Mouse (Mus musculus) liver, adult 2 months (tissue): Measurements from ENCODE around the gene Prmt3. TPM values are rescaled to one million over a fixed set of nuclear protein-coding genes. Genes with fewer than 3 reads are reported as not detected.

Experiments used
- DNase-seq: peaks from one replicate; pipeline ENCODE4 v3.0.0-alpha.2; 2011; ENCODE audit warnings: low read depth, low spot score; ENCODE audit errors: extremely low read depth
- H3K27ac ChIP-seq: fragments of 200-500 bp; replicated peaks from 2 replicates; pipeline ENCODE4 v1.5.1; 2012; ENCODE audit warnings: low read depth, mild to moderate bottlenecking, control low read depth, inconsistent platforms, low read length; ENCODE audit not compliant: insufficient read depth
- H3K27me3 ChIP-seq: fragments of 200-500 bp; 2 replicates; pipeline ENCODE4 v1.6.1; 2012; ENCODE audit warnings: mild to moderate bottlenecking, moderate library complexity, low read length, inconsistent platforms; ENCODE audit not compliant: control insufficient read depth, insufficient read depth
- H3K36me3 ChIP-seq: fragments of 200-500 bp; 2 replicates; pipeline ENCODE4 v1.6.1; 2012; ENCODE audit warnings: low read length, inconsistent platforms; ENCODE audit not compliant: control insufficient read depth, insufficient read depth
- H3K4me1 ChIP-seq: fragments of 200-500 bp; 2 replicates; pipeline ENCODE4 v1.6.1; 2011; ENCODE audit warnings: low read length; ENCODE audit not compliant: control insufficient read depth, insufficient read depth
- H3K4me3 ChIP-seq: fragments of 200-500 bp; 2 replicates; pipeline ENCODE4 v1.5.1; 2011; ENCODE audit warnings: low read depth, mild to moderate bottlenecking, control low read depth, low read length, moderate library complexity; ENCODE audit not compliant: insufficient read depth
- H3K79me2 ChIP-seq: fragments of 200-500 bp; 2 replicates; pipeline ENCODE4 v1.6.1; 2012; ENCODE audit warnings: inconsistent platforms, mild to moderate bottlenecking, low read length, moderate library complexity; ENCODE audit not compliant: control insufficient read depth, insufficient read depth
- H3K9ac ChIP-seq: fragments of 200-500 bp; 2 replicates; pipeline ENCODE4 v1.6.1; 2012; ENCODE audit warnings: low read depth, mild to moderate bottlenecking, control low read depth, inconsistent platforms, low read length
- CTCF ChIP-seq: fragments of 200-500 bp; IDR thresholded peaks from 2 replicates; pipeline ENCODE4 v1.5.1; 2011; ENCODE audit warnings: low read depth, low read length, control low read depth
- POLR2A ChIP-seq: fragments of 200-500 bp; IDR thresholded peaks from 2 replicates; pipeline ENCODE4 v1.6.1; 2011; ENCODE audit warnings: low read length, control low read depth; ENCODE audit not compliant: insufficient read depth; ENCODE audit errors: extremely low read depth
- WGBS: fragments of 180-500 bp; shearing (Covaris S2); methylation state at CpG from one replicate; pipeline ENCODE4 v1.1.7; 2018; 5-methylcytosine and 5-hydroxymethylcytosine counted together
- polyA plus RNA-seq: library from polyadenylated mRNA; depleted of rRNA; stranded (reverse); fragments of >200 nt; gene quantifications from 2 replicates; pipeline ENCODE4 v1.2.3, GENCODE M21; 2012
- total RNA-seq: library from RNA; depleted of rRNA; stranded (reverse); fragments of >200 nt; gene quantifications from 2 replicates; pipeline ENCODE4 v1.2.3, GENCODE M21; 2014

The Prmt3 gene
- total and polyA plus RNA-seq, 2 experiments = 6.7 to 10.5 TPM

DNA sequence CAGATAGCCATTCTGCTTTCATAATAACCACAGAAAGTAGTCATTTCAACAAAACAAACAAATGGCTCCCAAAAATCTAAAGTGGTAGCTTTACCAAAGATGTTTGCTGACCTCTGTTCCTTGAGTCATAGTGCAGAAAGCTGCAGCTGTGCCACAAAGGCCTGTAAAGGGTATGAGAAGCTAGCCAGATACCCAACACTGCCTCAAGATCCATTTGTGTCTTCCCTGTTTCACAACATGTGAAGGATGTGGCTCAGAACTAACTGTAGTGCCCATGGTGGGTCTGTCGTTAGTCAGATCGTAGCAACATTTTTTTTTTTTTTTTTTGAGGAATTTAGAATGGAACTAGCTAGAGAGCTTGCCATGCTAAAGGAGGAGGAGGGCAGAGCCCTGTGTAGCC, 46.4 kb downstream of the Prmt3 start:
- H3K9ac ChIP-seq = no peak overlapping the region
- no peak overlapping the region for H3K27ac ChIP-seq
- no peaks in the 10 kb centered on the region for H3K27me3 ChIP-seq
- TF ChIP-seq POLR2A = no peak
- no peak for TF ChIP-seq CTCF
- H3K36me3 ChIP-seq = peaks cover 24% of the 10 kb centered on the region
- 86% methylated on average over 2 of the region's 2 CpGs for WGBS
- H3K4me3 ChIP-seq = no peak overlapping the region
- H3K79me2 ChIP-seq = no peaks in the 10 kb centered on the region
- no peaks in the 10 kb centered on the region for H3K4me1 ChIP-seq
- no peak for DNase-seq

DNA sequence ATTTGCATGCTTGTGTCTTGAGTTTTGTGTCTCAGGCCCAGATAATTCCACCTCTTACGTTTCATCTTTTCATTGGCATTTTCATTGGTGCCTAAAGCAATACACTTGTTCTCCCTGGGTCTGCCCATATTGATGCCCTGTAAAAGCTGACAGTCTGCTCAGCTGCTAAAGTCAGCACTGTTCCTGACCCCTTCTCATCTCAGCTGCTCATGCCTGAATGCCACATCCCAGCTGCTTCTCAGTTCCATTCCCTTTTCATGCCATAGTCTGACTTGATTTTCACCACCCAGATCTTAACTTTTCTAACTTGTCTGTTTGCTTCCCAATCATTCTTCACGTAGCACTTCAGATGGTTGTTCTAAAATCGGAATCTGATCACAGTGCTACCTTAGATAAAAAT, 47.3 kb downstream of the Prmt3 start:
- WGBS = 96% methylated on average over 3 of the region's 3 CpGs
- Histone ChIP-seq H3K36me3 (peaks cover 33% of the 10 kb centered on the region), H3K9ac (no peak overlapping the region), H3K4me1 (no peaks in the 10 kb centered on the region), H3K27ac (no peak overlapping the region), H3K27me3 (no peaks in the 10 kb centered on the region), H3K4me3 (no peak overlapping the region), H3K79me2 (no peaks in the 10 kb centered on the region)
- no peak for TF ChIP-seq CTCF
- no peak for TF ChIP-seq POLR2A
- no peak for DNase-seq

DNA sequence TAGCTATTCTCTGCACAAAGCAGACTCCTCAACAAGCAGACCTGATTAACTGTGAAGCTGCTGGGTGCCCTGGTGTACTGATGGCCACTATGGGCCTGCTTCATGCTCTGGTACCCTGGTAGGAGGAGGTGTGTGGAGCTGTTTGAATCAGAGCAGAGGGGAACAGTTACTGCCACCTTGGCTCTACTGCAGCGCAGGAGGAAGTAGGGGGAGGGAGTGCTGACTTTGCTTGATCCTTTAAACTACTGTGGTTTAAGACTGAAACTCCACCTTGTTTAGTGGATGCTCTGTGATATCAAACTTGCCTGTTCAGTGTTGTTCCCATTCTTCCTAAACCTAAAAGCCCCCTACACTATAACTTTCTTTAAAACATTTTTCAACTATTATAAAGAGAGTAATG, 49.8 kb downstream of the Prmt3 start:
- Histone ChIP-seq H3K27ac (no peak overlapping the region), H3K9ac (no peak overlapping the region), H3K4me3 (no peak overlapping the region), H3K79me2 (no peaks in the 10 kb centered on the region), H3K27me3 (no peaks in the 10 kb centered on the region), H3K4me1 (no peaks in the 10 kb centered on the region), H3K36me3 (peaks cover 35% of the 10 kb centered on the region)
- TF ChIP-seq CTCF (no peak), POLR2A (no peak)
- no peak for DNase-seq
- WGBS = 93% methylated on average over 1 of the region's 1 CpGs

DNA sequence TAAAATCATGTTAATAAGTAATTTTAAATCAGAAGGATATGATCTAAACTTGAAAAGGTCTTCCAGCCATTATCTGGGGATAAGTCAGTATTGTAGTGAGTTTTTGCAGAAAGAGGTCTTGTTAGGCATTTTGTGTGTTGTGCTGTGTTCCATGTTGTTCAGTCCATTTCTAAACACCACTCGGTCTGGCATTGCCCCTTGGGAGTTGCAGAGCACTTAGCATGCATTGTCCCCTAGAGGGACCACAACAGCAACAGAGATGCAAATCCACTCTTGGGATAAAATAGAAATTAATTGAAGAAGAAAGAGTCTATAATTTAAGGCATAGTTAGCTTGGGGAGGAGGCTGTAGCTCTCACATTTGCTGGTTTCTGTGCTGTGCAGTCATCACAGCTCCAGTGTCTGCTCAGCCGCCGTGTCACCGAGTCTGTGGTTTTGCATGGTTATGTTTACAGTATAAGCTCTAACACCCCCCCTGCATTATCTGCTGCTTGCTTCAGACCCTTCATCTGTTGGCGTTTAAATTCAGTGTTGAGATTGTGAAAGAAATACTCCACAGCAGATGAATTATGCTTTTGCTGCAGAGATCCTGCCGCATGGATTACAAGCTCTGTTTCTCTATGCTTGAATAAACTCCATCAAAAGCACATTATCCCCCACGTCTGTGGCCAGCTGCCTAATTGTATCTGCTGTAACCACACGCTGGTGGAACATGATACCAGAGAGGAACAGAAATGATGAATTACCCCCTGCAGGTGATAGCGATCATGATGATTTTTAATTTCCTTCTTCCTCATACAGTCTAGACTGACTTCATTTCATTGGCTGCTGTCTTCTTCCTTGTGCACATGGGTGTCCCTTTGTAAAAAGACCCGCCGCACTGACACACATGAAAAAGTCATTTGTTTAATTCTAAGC, 64.5 kb downstream of the Prmt3 start:
- Histone ChIP-seq H3K27me3 (no peaks in the 10 kb centered on the region), H3K9ac (no peak overlapping the region), H3K79me2 (no peaks in the 10 kb centered on the region), H3K4me3 (no peak overlapping the region), H3K36me3 (peaks cover 12% of the 10 kb centered on the region; the same call in 1 of the 2 replicates), H3K4me1 (no peaks in the 10 kb centered on the region), H3K27ac (no peak overlapping the region)
- WGBS = 85% methylated on average over 11 of the region's 11 CpGs
- TF ChIP-seq CTCF (no peak), POLR2A (no peak)
- no peak for DNase-seq

DNA sequence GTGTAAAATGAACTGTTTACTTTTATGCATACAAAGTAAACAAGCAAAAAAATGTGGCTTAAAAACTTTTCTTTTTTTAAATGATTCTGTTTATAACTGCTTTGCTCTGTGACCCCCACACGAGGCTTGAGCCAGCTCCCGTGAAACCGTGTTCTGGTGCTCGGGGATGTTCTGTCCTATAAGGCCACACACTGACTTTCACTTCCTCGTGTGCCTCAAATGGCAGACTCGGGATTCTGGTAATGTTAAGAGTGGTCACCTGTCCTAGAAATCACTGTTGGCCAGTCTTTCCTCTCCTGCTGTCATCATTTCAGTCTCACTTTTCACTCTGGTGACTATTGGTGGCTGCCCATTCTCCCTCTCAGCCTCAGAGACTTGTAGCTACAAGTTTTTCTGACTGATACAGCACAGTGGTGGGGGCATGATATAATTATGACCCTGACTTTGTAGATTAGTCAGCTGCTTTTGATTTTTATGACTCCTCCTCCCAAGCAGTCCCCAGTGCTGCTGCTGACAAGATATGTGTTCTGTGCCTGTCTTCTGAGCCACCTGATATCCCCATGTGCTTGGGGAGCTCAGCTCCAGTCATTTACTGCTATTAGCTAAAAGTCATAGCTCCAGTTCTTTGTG, 65.3 kb downstream of the Prmt3 start:
- no peak for DNase-seq
- 77% methylated on average over 6 of the region's 6 CpGs for WGBS
- Histone ChIP-seq H3K27ac (no peak overlapping the region), H3K79me2 (no peaks in the 10 kb centered on the region), H3K36me3 (peaks cover 10% of the 10 kb centered on the region; the same call in 1 of the 2 replicates), H3K4me1 (no peaks in the 10 kb centered on the region), H3K9ac (no peak overlapping the region), H3K27me3 (no peaks in the 10 kb centered on the region), H3K4me3 (no peak overlapping the region)
- TF ChIP-seq CTCF = no peak
- no peak for TF ChIP-seq POLR2A
